Mouse (Mus musculus) forebrain, embryonic 10.5 days (tissue): ENCODE measurements at regions not wholly inside any gene's neighbourhood (a gene's known extent, or its start where the extent isn't known, plus 50 kb on each side); places are given as distances from the start of the nearest gene placed in this dataset.

Experiments used
- DNase-seq: peaks from one replicate; pipeline ENCODE4 v3.0.0-alpha.2; 2017; ENCODE audit warnings: low spot score; ENCODE audit errors: extremely low spot score
- H3K27ac ChIP-seq: fragments of 300-500 bp; sonication (generic); 2 replicates; pipeline ENCODE4 v1.5.1; 2016; ENCODE audit warnings: mild to moderate bottlenecking
- H3K27me3 ChIP-seq: fragments of 300-500 bp; sonication (generic); 2 replicates; pipeline ENCODE4 v1.6.1; 2016; ENCODE audit warnings: mild to moderate bottlenecking; ENCODE audit not compliant: poor library complexity, severe bottlenecking
- H3K36me3 ChIP-seq: fragments of 300-500 bp; sonication (generic); replicated peaks from 2 replicates; pipeline ENCODE4 v1.6.1; 2016; ENCODE audit warnings: mild to moderate bottlenecking, moderate library complexity
- H3K4me1 ChIP-seq: fragments of 300-500 bp; sonication (generic); 2 replicates; pipeline ENCODE4 v1.6.1; 2016
- H3K4me3 ChIP-seq: fragments of 300-500 bp; sonication (generic); 2 replicates; pipeline ENCODE4 v1.5.1; 2016; ENCODE audit warnings: mild to moderate bottlenecking, moderate library complexity
- H3K9me3 ChIP-seq: fragments of 300-500 bp; sonication (generic); 2 replicates; pipeline ENCODE4 v1.6.1; 2016; ENCODE audit warnings: mild to moderate bottlenecking, moderate library complexity
- WGBS: fragments of 180-500 bp; shearing (Covaris S2); methylation state at CpG from one replicate; pipeline ENCODE4 v1.1.7; 2016; 5-methylcytosine and 5-hydroxymethylcytosine counted together

DNA sequence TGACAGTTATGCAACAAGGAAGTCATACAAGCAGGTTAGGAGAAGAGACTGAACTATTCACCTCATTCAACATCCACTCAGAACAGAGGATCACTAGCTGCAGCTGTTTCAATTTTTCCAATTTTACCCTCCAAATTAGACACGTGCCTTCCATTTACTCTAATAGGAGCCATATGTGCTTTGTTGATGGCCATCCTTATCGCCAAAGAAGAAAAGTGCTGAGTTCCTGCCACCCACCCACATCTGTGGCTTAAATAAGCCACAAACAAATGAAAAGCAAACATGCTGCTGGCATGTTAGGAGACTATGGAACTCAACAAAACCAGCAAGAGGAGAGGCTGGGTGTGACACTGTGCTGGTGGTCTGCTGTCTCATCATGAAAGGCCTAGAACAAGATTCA is 1786.1 kb downstream of the 9330182O14Rik start:
- H3K9me3 ChIP-seq: no peaks in the 10 kb centered on the region
- no peaks in the 10 kb centered on the region for H3K27me3 ChIP-seq
- 68% methylated on average over 2 of the region's 2 CpGs for WGBS
- no peak overlapping the region for H3K27ac ChIP-seq
- no peaks in the 10 kb centered on the region for H3K36me3 ChIP-seq
- no peaks in the 10 kb centered on the region for H3K4me1 ChIP-seq
- H3K4me3 ChIP-seq: no peak overlapping the region
- DNase-seq: peak; percentile 17

DNA sequence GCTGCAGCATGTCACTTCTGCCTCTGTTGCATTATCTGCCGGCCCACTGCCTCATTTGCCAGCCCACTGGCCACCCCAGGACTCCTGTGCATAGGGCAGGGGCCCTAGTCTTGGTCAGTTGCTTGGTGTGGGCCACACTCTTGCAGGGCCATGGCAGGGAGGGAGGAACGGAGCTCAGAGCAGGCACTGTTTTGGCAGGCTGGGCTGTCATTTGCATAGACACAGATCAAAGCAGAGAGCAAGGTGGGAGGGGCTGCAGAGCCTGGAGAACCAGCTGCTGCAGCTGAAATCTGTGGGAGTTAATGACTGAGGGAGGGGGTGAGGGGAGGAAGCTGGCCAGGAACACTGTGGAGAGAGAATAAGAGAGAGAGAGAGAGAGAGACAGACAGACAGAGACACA is 1802.5 kb downstream of the 9330182O14Rik start:
- Histone ChIP-seq H3K4me3 (no peak overlapping the region), H3K9me3 (peaks cover 34% of the 10 kb centered on the region), H3K27me3 (no peaks in the 10 kb centered on the region), H3K36me3 (no peaks in the 10 kb centered on the region), H3K27ac (no peak overlapping the region), H3K4me1 (no peaks in the 10 kb centered on the region)
- DNase-seq: no peak
- 77% methylated on average over 2 of the region's 2 CpGs for WGBS

DNA sequence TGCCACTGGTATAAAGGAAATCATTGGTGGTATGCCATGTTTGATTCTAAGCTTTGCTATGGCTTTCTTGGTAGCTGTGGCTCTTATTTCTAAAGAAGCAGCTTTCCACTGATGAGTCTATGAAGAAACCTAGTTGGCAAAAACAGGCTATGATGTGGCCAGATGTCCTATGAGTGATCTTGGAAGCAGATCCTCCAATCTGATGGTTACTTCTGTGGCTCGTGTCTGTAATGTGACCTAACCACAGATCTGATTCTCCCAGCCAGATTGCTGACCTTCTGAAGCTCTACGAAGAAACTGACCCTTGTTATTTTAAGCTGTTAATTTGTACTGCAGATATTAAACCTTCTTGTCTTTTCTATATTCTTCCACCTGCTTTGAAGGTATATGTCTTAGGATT is 1811.1 kb downstream of the 9330182O14Rik start:
- Histone ChIP-seq H3K36me3 (no peaks in the 10 kb centered on the region), H3K27me3 (no peaks in the 10 kb centered on the region), H3K4me1 (no peaks in the 10 kb centered on the region), H3K9me3 (no peaks in the 10 kb centered on the region), H3K27ac (no peak overlapping the region), H3K4me3 (no peak overlapping the region)
- DNase-seq: no peak
- WGBS: 81% methylated on average over 2 of the region's 2 CpGs

DNA sequence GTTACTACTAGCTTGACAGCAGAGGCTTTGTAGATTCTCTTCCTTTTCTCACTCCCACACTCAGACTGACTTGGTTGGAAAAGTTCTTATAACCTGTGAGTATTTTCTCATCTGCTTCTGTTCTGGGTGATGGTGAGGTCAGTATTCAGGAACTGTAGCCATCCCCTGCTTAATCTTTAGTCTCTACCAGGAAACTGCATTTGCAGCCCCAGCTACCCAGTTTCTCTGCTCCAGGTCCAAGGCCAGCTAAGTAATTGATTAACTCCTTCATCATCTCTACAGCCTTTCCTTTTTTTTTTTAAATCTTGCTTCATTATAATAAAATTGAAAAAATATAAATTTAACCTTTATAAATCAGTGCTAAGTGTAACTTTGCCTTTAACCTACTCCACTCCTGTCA is 1813.7 kb downstream of the 9330182O14Rik start:
- DNase-seq: no peak
- H3K4me3 ChIP-seq: no peak overlapping the region
- no peaks in the 10 kb centered on the region for H3K36me3 ChIP-seq
- H3K4me1 ChIP-seq: no peaks in the 10 kb centered on the region
- H3K27me3 ChIP-seq: no peaks in the 10 kb centered on the region
- H3K27ac ChIP-seq: no peak overlapping the region
- H3K9me3 ChIP-seq: no peaks in the 10 kb centered on the region

DNA sequence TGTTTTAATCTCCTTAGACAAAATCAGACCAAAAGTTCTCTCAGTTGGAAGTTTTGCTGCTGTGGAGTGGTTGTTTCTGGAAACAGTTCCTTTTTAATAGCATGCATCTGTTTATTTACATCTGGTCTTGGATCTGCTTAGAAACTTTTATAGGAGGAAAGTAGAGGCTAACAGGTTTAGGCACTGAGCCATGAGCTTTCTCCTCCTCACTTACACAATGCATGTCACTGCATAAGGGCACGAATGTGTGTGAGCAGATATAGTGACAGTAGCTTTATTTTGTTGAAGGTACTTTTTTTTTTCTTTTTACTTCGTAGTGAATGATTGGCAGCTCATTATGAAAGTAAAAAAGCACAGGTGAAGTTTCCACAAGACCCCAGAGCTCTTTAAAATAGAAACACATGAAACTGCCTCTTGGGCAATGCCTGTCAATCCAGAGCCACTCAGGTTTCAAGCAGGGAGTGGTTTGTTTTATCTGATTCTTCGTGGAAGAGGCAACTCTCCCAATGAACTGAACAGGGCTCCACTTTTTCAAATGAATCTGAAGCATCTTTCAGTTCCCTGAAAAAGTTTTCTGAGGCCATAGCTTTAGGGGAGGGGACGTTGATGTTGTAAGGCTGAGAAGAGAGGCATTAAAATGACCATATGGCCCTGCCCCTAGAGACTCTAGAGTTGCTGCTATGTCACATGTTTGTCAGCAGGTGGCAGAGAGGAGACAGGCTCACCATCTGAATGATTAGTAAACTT is 1814.4 kb downstream of the 9330182O14Rik start:
- no peak overlapping the region for H3K27ac ChIP-seq
- H3K4me3 ChIP-seq: no peak overlapping the region
- WGBS: 50% methylated on average over 4 of the region's 4 CpGs
- no peaks in the 10 kb centered on the region for H3K27me3 ChIP-seq
- H3K9me3 ChIP-seq: no peaks in the 10 kb centered on the region
- H3K36me3 ChIP-seq: no peaks in the 10 kb centered on the region
- no peaks in the 10 kb centered on the region for H3K4me1 ChIP-seq
- no peak for DNase-seq

DNA sequence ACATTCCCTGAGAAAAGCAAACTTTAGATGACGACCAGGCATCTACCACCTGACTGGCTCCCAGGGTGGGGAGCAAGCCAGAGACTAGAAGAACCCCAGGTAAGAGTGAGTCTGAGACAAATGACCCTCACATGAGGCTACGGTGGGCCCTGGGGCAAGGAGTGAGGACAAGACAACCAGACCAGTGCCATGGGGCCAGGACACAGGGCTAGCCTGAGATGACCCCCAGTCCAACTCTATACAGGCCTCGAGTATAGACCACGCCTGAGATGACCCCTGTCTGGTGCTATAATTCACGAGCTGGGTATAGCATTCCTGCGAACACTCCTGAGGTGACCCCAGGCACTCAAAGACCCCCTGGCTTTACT is 1814.9 kb downstream of the 9330182O14Rik start:
- H3K4me3 ChIP-seq: no peak overlapping the region
- no peaks in the 10 kb centered on the region for H3K36me3 ChIP-seq
- H3K27me3 ChIP-seq: no peaks in the 10 kb centered on the region
- H3K4me1 ChIP-seq: no peaks in the 10 kb centered on the region
- DNase-seq: no peak
- H3K9me3 ChIP-seq: no peaks in the 10 kb centered on the region
- H3K27ac ChIP-seq: no peak overlapping the region
- 67% methylated on average over 6 of the region's 6 CpGs for WGBS

DNA sequence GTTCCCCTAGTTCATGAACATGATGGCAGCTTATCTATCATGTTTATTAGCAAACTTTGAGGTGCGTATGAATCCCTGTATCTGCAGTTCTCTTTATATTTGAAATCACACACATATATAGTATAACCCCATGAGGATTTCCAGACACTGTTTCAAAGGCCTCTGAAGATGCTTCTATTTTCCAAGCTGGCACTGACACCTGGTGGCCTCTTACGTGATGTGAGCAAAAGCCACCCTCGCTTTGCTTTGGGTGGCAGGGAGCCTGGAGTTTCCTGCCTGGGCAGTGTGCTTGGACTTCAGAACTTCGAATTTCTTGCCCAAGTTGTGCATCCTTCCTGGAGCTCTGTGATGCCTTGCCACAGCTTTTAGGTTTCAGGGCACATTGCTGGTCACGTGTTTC is 1817.1 kb downstream of the 9330182O14Rik start:
- WGBS: 82% methylated on average over 5 of the region's 5 CpGs
- H3K9me3 ChIP-seq: no peaks in the 10 kb centered on the region
- H3K27me3 ChIP-seq: no peaks in the 10 kb centered on the region
- no peak for DNase-seq
- H3K4me1 ChIP-seq: no peaks in the 10 kb centered on the region
- no peak overlapping the region for H3K27ac ChIP-seq
- no peak overlapping the region for H3K4me3 ChIP-seq
- H3K36me3 ChIP-seq: no peaks in the 10 kb centered on the region

DNA sequence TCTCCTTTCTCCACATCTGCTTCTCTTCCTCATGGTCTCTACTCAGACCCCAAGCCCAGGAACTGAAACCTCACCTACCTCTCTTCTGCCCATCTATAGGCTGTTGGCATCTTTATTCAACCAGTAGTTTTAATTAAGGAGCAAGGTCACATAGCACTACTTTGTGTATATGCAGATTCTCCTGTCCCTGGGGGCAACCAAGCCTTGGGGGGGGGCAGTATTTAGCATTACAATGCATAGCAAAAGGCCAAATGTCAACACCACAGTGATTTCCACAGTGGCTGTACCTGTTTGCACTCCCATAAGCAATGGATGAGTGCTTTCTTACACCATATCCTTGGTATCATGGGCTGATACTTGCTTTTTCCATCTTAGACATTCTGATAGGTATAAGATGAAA is 1826.4 kb downstream of the 9330182O14Rik start:
- H3K9me3 ChIP-seq: no peaks in the 10 kb centered on the region
- no peaks in the 10 kb centered on the region for H3K36me3 ChIP-seq
- no peak overlapping the region for H3K27ac ChIP-seq
- H3K4me3 ChIP-seq: no peak overlapping the region
- no peaks in the 10 kb centered on the region for H3K27me3 ChIP-seq
- no peaks in the 10 kb centered on the region for H3K4me1 ChIP-seq
- DNase-seq: no peak

DNA sequence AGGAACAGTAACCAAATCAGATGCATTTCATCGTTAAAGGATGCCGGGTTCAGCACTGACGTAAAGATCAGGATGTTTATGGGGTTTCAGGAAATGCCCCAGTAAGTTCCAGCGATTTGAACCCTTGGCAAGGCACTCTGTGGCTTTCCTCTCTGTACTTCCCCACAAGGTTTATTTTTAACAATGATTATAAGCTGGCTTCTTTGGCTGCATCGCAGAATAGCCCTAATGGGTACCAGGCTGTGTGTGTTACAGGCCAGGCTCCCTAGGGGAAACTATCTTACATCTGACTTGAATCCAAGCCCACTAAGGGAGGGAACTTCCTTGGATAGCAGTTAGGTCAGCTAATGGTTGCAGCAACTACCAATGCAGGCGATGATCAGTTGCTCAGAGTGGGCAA is 1836.7 kb downstream of the 9330182O14Rik start:
- H3K4me3 ChIP-seq: no peak overlapping the region
- H3K4me1 ChIP-seq: no peaks in the 10 kb centered on the region
- no peak for DNase-seq
- no peak overlapping the region for H3K27ac ChIP-seq
- H3K9me3 ChIP-seq: no peaks in the 10 kb centered on the region
- WGBS: 87% methylated on average over 6 of the region's 6 CpGs
- no peaks in the 10 kb centered on the region for H3K27me3 ChIP-seq
- no peaks in the 10 kb centered on the region for H3K36me3 ChIP-seq

DNA sequence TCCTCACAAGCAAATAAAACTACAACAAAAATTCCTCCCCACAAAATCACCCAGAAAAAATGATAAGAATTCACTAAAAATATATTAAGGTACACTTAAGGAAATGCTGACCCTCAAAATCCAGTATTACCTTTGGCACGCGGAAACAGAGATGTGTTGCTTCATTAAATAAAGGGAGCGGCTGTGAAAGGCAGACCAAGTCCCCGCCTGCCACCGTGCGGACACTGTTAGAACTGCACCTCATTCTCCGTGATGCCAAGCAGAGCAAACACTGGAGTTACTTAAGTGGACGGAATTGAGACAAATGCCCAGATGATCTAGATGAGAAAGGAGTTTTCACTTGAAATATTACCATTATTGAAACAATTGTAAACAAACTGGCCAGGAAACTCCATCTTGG is 1839.1 kb downstream of the 9330182O14Rik start:
- WGBS: 8% methylated on average over 8 of the region's 8 CpGs
- peak; percentile 81 for DNase-seq
- H3K4me1 ChIP-seq: no peaks in the 10 kb centered on the region
- no peak overlapping the region for H3K4me3 ChIP-seq
- H3K36me3 ChIP-seq: no peaks in the 10 kb centered on the region
- H3K27me3 ChIP-seq: no peaks in the 10 kb centered on the region
- H3K27ac ChIP-seq: no peak overlapping the region
- no peaks in the 10 kb centered on the region for H3K9me3 ChIP-seq

DNA sequence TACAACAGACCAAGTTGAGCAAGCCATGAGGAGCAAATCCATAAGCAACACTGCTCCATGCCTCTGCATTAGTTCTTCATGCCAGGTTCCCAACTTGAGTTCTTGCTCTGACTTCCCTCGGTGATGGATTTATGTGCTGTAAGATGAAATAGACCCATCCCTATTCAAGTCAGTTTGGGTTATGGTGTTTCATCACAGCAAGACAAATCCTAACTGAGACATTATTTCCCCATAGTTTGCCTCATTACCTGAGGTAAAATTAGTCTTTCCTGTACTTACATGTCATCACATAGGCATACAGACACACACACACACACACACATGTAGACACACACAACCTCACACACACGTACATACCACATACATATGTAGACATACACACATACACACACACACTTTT is 1843.0 kb downstream of the 9330182O14Rik start:
- no peaks in the 10 kb centered on the region for H3K27me3 ChIP-seq
- no peak overlapping the region for H3K27ac ChIP-seq
- H3K4me3 ChIP-seq: no peak overlapping the region
- no peak for DNase-seq
- WGBS: 92% methylated on average over 2 of the region's 2 CpGs
- no peaks in the 10 kb centered on the region for H3K36me3 ChIP-seq
- no peaks in the 10 kb centered on the region for H3K9me3 ChIP-seq
- no peaks in the 10 kb centered on the region for H3K4me1 ChIP-seq

DNA sequence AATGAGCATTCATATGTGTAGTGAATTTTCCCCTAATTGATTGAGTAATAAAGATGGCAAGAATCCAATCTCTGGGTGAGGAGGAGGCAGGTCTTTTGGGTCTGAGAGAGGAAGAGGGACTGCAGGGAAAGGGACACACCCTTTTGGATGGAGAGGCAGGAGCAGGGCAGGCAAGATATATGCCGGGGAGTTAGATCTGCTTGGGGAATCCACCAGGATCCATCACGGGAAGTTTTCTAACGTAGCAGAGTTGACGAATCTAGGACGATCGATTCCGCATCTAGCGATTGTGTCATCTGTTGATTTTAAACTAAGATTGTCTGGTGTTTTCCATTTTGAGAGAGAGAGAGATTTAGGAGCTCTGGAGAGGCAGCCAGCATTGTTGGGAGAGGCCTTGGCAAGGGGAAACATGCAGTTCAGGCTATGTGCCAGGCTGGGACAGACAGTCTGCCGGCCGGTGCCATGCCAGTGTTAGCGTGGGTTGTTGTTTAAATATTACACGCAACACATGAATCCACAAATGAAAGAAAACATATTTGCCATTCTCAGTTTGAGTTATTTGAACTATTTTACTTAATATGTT is 1843.6 kb downstream of the 9330182O14Rik start:
- DNase-seq: no peak
- Histone ChIP-seq H3K27me3 (no peaks in the 10 kb centered on the region), H3K4me1 (no peaks in the 10 kb centered on the region), H3K36me3 (no peaks in the 10 kb centered on the region), H3K4me3 (no peak overlapping the region), H3K27ac (no peak overlapping the region), H3K9me3 (no peaks in the 10 kb centered on the region)
- 93% methylated on average over 12 of the region's 12 CpGs for WGBS

DNA sequence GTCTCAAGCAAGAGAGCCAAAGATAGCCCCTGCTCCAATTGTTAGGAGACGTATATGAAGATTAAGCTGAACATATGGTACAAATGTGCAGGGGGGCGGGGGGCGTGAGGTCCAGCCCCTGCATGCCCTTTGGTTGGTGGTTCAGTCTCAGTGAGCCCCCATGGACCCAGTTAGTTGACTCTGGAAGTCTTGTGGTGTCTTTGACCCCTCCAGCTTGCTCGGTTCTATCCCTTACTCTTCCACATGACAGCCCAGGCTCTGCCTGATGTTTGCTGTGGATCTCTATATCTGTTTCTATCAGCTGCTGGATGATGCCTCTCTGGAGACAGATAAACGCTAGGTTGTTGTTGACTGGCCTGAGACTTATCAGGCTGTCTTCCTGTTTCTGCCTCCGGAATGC is 1849.1 kb downstream of the 9330182O14Rik start:
- H3K4me1 ChIP-seq: no peaks in the 10 kb centered on the region
- no peaks in the 10 kb centered on the region for H3K36me3 ChIP-seq
- no peak for DNase-seq
- H3K27ac ChIP-seq: no peak overlapping the region
- no peaks in the 10 kb centered on the region for H3K27me3 ChIP-seq
- H3K9me3 ChIP-seq: no peaks in the 10 kb centered on the region
- H3K4me3 ChIP-seq: no peak overlapping the region
- WGBS: 90% methylated on average over 6 of the region's 6 CpGs

DNA sequence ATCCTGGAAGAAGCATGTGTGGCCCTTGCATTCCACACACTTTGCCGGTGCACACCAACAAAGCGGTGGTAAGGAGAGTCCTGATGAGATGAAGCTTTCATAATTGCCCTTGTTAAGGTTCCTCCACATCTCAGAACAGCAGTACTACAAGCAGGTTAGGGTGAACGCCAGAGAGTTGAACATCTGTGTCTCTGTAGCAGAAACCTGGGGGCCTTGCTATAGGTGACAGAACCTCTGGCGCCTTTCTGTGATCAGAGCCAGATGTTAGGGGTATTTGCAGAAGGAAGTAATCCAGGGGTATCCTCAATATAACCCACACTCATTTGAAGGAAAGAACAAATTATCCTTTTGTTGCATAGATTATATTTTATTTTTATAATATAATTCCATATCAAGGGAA is 1850.1 kb downstream of the 9330182O14Rik start:
- Histone ChIP-seq H3K4me1 (no peaks in the 10 kb centered on the region), H3K27ac (no peak overlapping the region), H3K27me3 (no peaks in the 10 kb centered on the region), H3K9me3 (no peaks in the 10 kb centered on the region), H3K36me3 (no peaks in the 10 kb centered on the region), H3K4me3 (no peak overlapping the region)
- 88% methylated on average over 4 of the region's 4 CpGs for WGBS
- no peak for DNase-seq
